7 mouse cellular contexts compared by ENCODE assay signal in genomic region chr8:70522592-70523403, GRCm38 (mm10). TPM values are rescaled to one million over a fixed set of nuclear protein-coding genes. Genes with fewer than 3 reads are reported as not detected.
DNase-seq lines count a peak whose midpoint lies in the region; ATAC-seq lines count a peak whose summit lies in the region.

No protein-coding gene starts in this region.

- peak; percentile 81 for ATAC-seq in limb, embryonic 11.5 days (ENCODE audit: insufficient number of reproducible peaks, low FRiP score, low TSS enrichment, low read depth)
- peak; percentile 87 for ATAC-seq in midbrain, embryonic 14.5 days (ENCODE audit: low FRiP score, low TSS enrichment)

- H3K36me3 ChIP-seq in embryonic facial prominence, embryonic 10.5 days (replicated peaks), result peaks cover 21% of the 10 kb centered on the region
- H3K36me3 ChIP-seq in limb, embryonic 11.5 days (ENCODE audit: control insufficient read depth, insufficient read depth, low read length), result no peaks in the 10 kb centered on the region
- H3K36me3 ChIP-seq in midbrain, embryonic 14.5 days (ENCODE audit: control insufficient read depth, insufficient read depth, low read length), result peaks cover 11% of the 10 kb centered on the region

- peak overlapping the region; percentile 77 for H3K9ac ChIP-seq in limb, embryonic 11.5 days (ENCODE audit: low read length)
- H3K9ac ChIP-seq in midbrain, embryonic 14.5 days (replicated peaks; ENCODE audit: low read length), result peak overlapping the region; percentile 53

- H3K4me3 ChIP-seq in embryonic facial prominence, embryonic 10.5 days, result peak overlapping the region; percentile 84
- H3K4me3 ChIP-seq in limb, embryonic 11.5 days (ENCODE audit: low read depth, low read length), result peak overlapping the region; percentile 68
- peak overlapping the region; percentile 55 for H3K4me3 ChIP-seq in midbrain, embryonic 14.5 days (replicated peaks; ENCODE audit: low read depth, low read length)

- peak; percentile 97 for DNase-seq in adrenal gland, postnatal 10 days
- peak; percentile 96 for DNase-seq in embryonic facial prominence, embryonic 10.5 days (ENCODE audit: low spot score)
- peak; percentile 100 for DNase-seq in heart, adult 11 months
- DNase-seq in kidney, adult 18-20 months, result peak; percentile 95
- DNase-seq in limb, embryonic 11.5 days (ENCODE audit: low spot score), result peak; percentile 97
- peak; percentile 99 for DNase-seq in midbrain, embryonic 14.5 days
- peak; percentile 92 to 93 for DNase-seq in spleen, adult 18-20 months

- peak overlapping the region; percentile 90 for H3K27ac ChIP-seq in embryonic facial prominence, embryonic 10.5 days (replicated peaks)
- H3K27ac ChIP-seq in limb, embryonic 11.5 days (replicated peaks; ENCODE audit: low read depth, low read length), result peak overlapping the region; percentile 71
- peak overlapping the region; percentile 87 for H3K27ac ChIP-seq in midbrain, embryonic 14.5 days (replicated peaks; ENCODE audit: low read depth, low read length)

- H3K4me1 ChIP-seq in embryonic facial prominence, embryonic 10.5 days, result peaks cover 36% of the 10 kb centered on the region
- H3K4me1 ChIP-seq in limb, embryonic 11.5 days (ENCODE audit: control insufficient read depth, insufficient read depth, low read length), result peaks cover 4% of the 10 kb centered on the region; the same call in 1 of the 2 replicates
- H3K4me1 ChIP-seq in midbrain, embryonic 14.5 days (ENCODE audit: control insufficient read depth, insufficient read depth, low read length), result peaks cover 17% of the 10 kb centered on the region

- H3K27me3 ChIP-seq in embryonic facial prominence, embryonic 10.5 days (replicated peaks; ENCODE audit: low read depth, poor library complexity, severe bottlenecking), result no peaks in the 10 kb centered on the region
- H3K27me3 ChIP-seq in limb, embryonic 11.5 days (ENCODE audit: control insufficient read depth, insufficient read depth, low read length), result no peaks in the 10 kb centered on the region
- H3K27me3 ChIP-seq in midbrain, embryonic 14.5 days (ENCODE audit: control insufficient read depth, insufficient read depth, low read length), result no peaks in the 10 kb centered on the region

- H3K9me3 ChIP-seq in embryonic facial prominence, embryonic 10.5 days, result no peaks in the 10 kb centered on the region
- no peaks in the 10 kb centered on the region for H3K9me3 ChIP-seq in limb, embryonic 11.5 days (ENCODE audit: control insufficient read depth, low read length)
- H3K9me3 ChIP-seq in midbrain, embryonic 14.5 days (ENCODE audit: control insufficient read depth, low read length), result no peaks in the 10 kb centered on the region

- H3K4me2 ChIP-seq in limb, embryonic 11.5 days (ENCODE audit: low read depth, severe bottlenecking), result peak overlapping the region; percentile 72
- H3K4me2 ChIP-seq in midbrain, embryonic 14.5 days (ENCODE audit: low read length), result peak overlapping the region; percentile 67

- under 1% methylated on average over 51 of the region's 51 CpGs for WGBS in embryonic facial prominence, embryonic 10.5 days
- under 1% methylated on average over 51 of the region's 51 CpGs for WGBS in limb, embryonic 11.5 days
- WGBS in midbrain, embryonic 14.5 days, result under 1% methylated on average over 51 of the region's 51 CpGs

RNA-seq across cellular contexts. Expression of gene Fkbp8, which starts 4.7 kb away (rescaled TPM):
- 100 to 1,000 TPM; 226 to 250 TPM for total RNA-seq in adrenal gland, postnatal 10 days (2021)
- 278 and 285 TPM in 2 replicates for polyA plus RNA-seq in embryonic facial prominence, embryonic 10.5 days (2016; fragmentation: Nextera tagmentation; extraction: Ambion mirVana)
- 221 and 233 TPM in 2 replicates for polyA plus RNA-seq in limb, embryonic 11.5 days (2014; fragmentation: Nextera tagmentation; extraction: Ambion mirVana)
- polyA plus RNA-seq in midbrain, embryonic 14.5 days (2014; fragmentation: Nextera tagmentation; extraction: Ambion mirVana), result 328 and 408 TPM in 2 replicates

RNA-seq across cellular contexts. Expression of gene Kxd1, which starts 5.0 kb away (rescaled TPM):
- total RNA-seq in adrenal gland, postnatal 10 days (2021), result 10 to 100 TPM; 84.0 to 97.4 TPM
- polyA plus RNA-seq in embryonic facial prominence, embryonic 10.5 days (2016; fragmentation: Nextera tagmentation; extraction: Ambion mirVana), result 49.7 and 51.0 TPM in 2 replicates
- polyA plus RNA-seq in limb, embryonic 11.5 days (2014; fragmentation: Nextera tagmentation; extraction: Ambion mirVana), result 47.0 and 47.6 TPM in 2 replicates
- 50.7 and 52.6 TPM in 2 replicates for polyA plus RNA-seq in midbrain, embryonic 14.5 days (2014; fragmentation: Nextera tagmentation; extraction: Ambion mirVana)

RNA-seq across cellular contexts. Expression of gene Uba52, which starts 12.2 kb away (rescaled TPM):
- total RNA-seq in adrenal gland, postnatal 10 days (2021), result 1,000 to 10,000 TPM; 1,751 to 1,916 TPM
- 908 and 951 TPM in 2 replicates for polyA plus RNA-seq in embryonic facial prominence, embryonic 10.5 days (2016; fragmentation: Nextera tagmentation; extraction: Ambion mirVana)
- 926 and 927 TPM in 2 replicates for polyA plus RNA-seq in limb, embryonic 11.5 days (2014; fragmentation: Nextera tagmentation; extraction: Ambion mirVana)
- 696 and 821 TPM in 2 replicates for polyA plus RNA-seq in midbrain, embryonic 14.5 days (2014; fragmentation: Nextera tagmentation; extraction: Ambion mirVana)

RNA-seq across cellular contexts. Expression of gene Rex1bd, which starts 16.2 kb away (rescaled TPM):
- 100 to 1,000 TPM; 121 to 130 TPM for total RNA-seq in adrenal gland, postnatal 10 days (2021)
- 118 and 138 TPM in 2 replicates for polyA plus RNA-seq in embryonic facial prominence, embryonic 10.5 days (2016; fragmentation: Nextera tagmentation; extraction: Ambion mirVana)
- 126 and 138 TPM in 2 replicates for polyA plus RNA-seq in limb, embryonic 11.5 days (2014; fragmentation: Nextera tagmentation; extraction: Ambion mirVana)
- polyA plus RNA-seq in midbrain, embryonic 14.5 days (2014; fragmentation: Nextera tagmentation; extraction: Ambion mirVana), result 152 and 190 TPM in 2 replicates

RNA-seq across cellular contexts. Expression of gene Ell, which starts 16.5 kb away (rescaled TPM):
- 10 to 100 TPM; 22.2 to 26.3 TPM for total RNA-seq in adrenal gland, postnatal 10 days (2021)
- polyA plus RNA-seq in embryonic facial prominence, embryonic 10.5 days (2016; fragmentation: Nextera tagmentation; extraction: Ambion mirVana), result 20.8 and 21.1 TPM in 2 replicates
- polyA plus RNA-seq in limb, embryonic 11.5 days (2014; fragmentation: Nextera tagmentation; extraction: Ambion mirVana), result 19.5 and 20.1 TPM in 2 replicates
- polyA plus RNA-seq in midbrain, embryonic 14.5 days (2014; fragmentation: Nextera tagmentation; extraction: Ambion mirVana), result 14.9 and 17.1 TPM in 2 replicates

Comparison
In these comparisons a context has a peak if more than half of its experiments do, and no peak if none do; other contexts are left out.
1. Peak in every context shown above with its lines: DNase-seq, ATAC-seq, H3K4me3 ChIP-seq and H3K27ac ChIP-seq.